Mouse (Mus musculus) adrenal gland, adult 18-20 months (tissue): ENCODE measurements around the gene Far1. TPM values are rescaled to one million over a fixed set of nuclear protein-coding genes. Genes with fewer than 3 reads are reported as not detected.

Source experiments
- total RNA-seq, 2 experiments: library from RNA; stranded (reverse); gene quantifications; 1 replicate in 1 of 2; 2 replicates in 1 of 2; pipeline ENCODE4 v1.2.3; 2021

Gene Far1
- total RNA-seq, 2 experiments from 2014 or later = 41.3 to 47.6 TPM

Other genes with a start within 250 kb of the Far1 start
- 10 to 100 TPM; 15.0 to 18.6 TPM for gene Btbd10, start 144.4 kb upstream of the Far1 start, total RNA-seq
- not detected for gene Pth, start 125.3 kb upstream of the Far1 start, total RNA-seq